Mouse (Mus musculus): Measurements from ENCODE around the gene Alg14.

The Alg14 gene

DNA sequence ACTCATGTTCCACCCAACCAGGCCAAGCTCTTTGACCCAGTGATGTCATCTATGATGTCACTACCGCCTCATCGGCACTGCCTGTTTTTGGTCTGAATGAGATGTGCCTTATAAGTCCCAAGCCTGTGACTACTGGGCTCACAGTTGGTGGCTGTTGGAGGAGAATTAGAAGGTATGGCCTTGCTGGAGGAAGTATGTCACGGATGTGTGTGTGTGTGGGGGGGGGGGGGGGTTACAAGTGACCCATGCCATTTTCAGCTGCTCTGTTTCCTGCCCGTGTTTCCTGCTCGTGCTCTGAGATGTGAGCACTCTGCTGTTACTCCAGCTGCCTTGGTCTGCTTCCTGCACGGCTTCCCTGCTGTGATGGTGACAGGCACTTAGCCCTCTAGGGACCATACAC, 77.9 kb downstream of the Alg14 start:
- DNase-seq (ENCODE audit: low spot score): no peak

DNA sequence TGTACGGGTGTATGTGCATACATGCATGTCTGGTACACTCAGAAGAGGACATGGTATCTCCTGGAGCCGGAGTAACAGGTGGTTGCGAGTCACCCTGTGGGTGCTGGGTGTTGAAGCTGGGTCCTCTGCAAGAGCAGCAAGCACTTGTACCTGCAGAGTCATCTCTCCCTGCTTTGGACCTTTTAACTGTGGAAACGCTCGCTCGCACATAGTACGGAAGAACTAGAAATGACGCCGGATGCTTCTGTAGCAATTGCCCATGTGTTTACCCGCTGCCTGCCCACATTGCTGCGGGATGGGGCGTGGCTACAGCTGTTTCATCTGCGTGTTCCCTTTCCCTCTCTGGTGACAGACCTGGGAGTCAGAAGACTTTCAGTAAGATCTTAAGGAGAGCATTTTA, 78.7 kb downstream of the Alg14 start:
- no peak for DNase-seq (ENCODE audit: low spot score)

- DNase-seq (ENCODE audit: low spot score): no peak
These were observed 79.4 kb downstream of the Alg14 start for GRCm38 (mm10) chr3:121370830-121371526.

GRCm38 (mm10) chr3:121371527-121372220, 80.1 kb downstream of the Alg14 start:
- DNase-seq (ENCODE audit: low spot score): no peak

DNA sequence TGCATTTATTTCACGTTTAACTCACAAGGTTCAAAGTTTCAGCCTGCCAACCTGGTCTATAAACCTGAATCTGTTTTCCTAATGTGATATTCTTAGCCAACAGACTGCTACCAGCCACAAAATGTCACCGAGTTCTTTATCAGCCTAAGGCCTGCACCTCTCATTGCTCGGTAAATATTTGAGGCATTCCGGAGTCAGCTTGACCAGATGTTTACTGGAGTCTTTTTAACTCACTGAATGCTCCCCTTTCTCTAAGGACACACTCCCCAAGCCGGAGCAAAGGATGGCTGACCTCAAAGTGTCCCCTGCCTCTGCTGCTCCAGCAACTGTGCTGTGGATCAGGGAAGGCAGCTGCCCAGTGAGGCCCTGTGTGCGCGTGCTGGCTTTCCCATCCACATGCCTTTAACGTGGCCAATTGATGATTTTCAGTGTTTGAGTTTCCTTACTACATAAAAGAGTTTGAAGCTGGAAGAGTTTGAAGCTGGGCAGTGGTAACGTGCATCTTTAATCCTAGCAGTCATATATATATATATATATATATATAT, 82.4 kb downstream of the Alg14 start:
- DNase-seq (ENCODE audit: low spot score): no peak

DNA sequence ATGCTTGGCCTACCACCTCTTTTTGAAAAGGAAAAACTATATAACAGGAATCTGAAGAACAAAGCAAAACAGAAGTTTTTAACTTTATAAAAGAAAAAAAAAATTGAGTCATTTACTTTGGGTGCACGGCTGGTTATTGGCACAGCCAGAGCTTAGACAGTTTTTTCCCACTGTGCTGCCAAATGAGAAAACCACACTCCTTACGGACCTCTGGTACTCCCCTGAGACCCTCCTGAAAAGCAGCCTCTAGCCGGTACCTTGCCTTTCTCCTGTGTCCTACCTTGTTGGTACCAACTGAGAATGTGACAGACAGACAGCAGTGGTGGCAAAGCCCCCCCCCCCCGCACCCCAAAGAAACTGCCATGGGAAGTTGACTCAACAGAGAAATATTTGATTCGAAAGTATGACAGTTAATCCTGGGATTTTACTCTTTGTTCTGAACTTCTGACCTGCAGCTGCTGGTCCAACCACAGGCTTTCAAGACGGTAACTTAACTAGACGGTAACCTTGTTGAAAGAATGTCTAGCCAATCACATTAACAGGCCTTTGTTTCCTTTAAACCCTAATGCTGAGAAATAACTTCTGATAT, 84.1 kb downstream of the Alg14 start:
- no peak for DNase-seq (ENCODE audit: low spot score)

DNA sequence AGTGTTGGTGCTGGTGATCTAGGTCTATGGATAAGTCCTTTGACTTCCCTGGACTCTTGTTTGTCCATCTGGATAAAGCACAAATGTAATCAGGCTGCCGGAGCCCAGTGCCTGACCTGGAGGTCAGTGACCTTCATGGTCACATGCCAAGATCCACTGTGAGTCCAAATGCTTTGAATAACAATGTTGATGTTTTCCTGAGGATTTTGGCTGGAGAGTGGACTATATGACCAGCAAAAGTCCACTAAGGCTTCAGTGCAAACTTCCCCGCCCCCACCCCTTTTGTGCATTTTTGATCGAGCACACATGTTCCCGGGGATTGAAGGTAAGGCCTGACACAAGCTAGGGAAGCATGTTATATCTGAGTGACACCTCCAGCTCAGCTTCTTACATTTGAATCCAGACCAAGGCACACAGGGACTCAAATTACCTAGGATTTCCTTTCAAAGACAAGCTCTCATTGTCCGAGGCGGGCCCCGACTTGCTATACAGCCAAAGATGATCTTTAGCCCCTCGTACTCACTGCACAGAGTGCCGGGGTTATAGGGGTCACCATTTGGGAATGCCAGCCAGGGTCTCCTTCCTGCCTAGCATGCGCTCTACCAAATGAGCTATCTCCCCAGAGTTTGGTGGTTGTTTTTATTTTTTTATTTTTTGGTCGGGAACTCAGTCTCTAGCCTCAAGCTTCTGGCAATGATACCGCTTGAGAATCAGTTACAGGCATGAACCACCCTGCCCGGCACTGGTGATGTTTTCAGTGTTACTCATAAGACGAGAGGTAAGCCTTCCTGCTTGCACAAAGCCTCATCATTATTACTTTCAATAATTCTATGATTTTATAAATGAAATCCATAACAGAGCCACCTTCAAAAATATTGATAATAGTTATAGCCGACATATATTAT, 87.4 kb downstream of the Alg14 start:
- DNase-seq (ENCODE audit: low spot score): no peak

DNA sequence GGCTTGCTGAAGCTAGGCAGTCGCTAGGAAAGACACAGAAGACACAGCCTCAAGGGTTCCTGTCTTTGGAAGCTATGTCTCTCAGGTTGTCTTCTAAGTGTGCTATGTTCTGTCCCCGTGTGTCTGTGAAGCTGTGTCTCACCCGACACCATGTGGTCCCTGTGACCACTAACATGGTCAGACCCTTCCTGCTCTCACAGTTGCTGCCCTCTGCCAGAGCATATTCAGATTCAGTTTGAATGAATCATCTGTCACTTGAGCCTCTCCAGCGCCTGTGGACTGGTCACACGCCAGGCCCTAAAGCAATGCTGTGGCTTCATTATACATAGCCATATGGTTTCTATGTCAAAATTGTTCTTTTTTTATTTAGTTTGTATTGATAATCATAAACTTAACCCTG, 88.1 kb downstream of the Alg14 start:
- DNase-seq (ENCODE audit: low spot score): no peak

- DNase-seq (ENCODE audit: low spot score): no peak
These were observed 96.0 kb downstream of the Alg14 start for GRCm38 (mm10) chr3:121387471-121388009.

DNA sequence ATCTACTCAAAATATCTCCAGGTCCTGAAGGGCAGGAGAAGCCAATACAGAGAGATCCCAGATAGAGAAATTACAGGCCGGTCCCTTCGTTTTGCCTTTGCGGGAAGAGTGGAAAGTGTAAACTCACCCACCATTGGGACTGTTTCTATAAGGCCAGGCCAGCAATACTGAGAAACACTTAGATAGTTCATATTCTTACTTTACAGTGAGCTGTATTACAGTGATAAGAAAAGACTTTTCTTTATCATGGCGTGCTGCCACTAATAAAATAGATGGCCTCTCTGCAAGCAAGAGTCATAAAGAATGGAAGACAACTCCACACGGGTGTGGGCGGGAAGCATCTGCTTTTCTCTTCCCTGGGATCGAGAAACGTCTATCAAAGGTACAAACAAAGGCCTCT, 97.8 kb downstream of the Alg14 start:
- DNase-seq (ENCODE audit: low spot score): no peak

- DNase-seq (ENCODE audit: low spot score): peak; percentile 62
These were observed 98.4 kb downstream of the Alg14 start for GRCm38 (mm10) chr3:121389860-121390530.

DNA sequence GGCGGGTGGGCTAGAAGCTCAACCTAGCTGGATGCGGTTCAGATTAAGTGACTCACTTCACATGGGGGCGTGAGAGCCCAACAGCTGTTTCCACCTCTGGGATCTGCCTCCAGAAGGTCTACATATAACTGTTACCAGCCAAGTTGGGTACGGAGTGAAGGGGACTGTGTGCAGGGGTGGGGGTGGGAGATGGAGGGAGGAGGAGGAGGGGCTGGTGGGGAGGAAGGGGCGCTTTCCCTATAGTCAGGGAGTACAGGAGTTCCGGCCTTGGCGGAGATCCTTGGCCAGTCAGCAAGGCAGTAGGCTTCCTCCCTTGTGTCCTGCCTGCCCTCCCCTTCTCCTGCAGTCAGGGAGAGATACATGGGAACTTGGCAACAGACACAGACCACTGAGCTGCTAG, 99.2 kb downstream of the Alg14 start:
- DNase-seq (ENCODE audit: low spot score): no peak

GRCm38 (mm10) chr3:121395588-121396295, 104.2 kb downstream of the Alg14 start:
- no peak for DNase-seq (ENCODE audit: low spot score)

DNA sequence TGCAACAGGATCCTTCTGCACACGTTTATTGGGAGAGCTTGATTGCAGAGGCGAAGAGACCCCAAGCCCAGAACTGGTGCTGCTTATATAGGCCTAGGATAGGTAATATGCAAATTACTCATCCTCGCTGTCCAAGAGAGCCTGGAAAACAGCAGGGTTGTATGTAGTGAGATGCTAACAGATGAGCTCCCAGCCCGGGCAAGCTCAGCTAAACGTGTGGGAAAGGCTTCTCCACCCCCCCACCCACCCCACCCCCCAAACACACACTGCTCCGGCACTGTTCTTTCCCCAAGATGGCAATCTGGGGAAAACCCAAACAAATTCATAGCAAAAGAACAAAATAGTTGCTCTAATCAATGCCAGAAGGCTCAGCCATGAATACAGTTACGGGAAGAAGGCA, 105.0 kb downstream of the Alg14 start:
- DNase-seq (ENCODE audit: low spot score): no peak

- DNase-seq (ENCODE audit: low spot score): no peak
These were observed 105.4 kb downstream of the Alg14 start for GRCm38 (mm10) chr3:121397007-121397406.

DNA sequence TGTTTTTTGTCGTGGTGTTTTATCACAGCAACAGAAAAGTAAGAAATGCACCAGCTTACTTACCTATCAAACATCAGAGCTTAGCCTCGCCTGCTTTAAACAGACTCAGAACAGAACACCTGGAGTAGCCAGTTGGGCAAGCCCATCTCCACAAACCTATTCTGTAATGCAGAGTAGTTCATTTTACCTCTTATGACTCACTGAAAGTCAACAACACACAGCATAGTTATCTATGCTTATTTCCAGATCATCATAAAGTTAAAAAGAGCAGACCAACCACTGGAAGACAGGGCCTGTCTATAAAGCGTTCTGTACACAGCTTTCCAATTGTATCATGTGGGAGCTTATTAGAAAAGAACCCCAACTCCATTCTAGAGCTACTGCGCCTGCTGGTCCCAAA, 109.8 kb downstream of the Alg14 start:
- DNase-seq (ENCODE audit: low spot score): no peak

- no peak for DNase-seq (ENCODE audit: low spot score)
These were observed 110.5 kb downstream of the Alg14 start for GRCm38 (mm10) chr3:121402096-121402495.

- no peak for DNase-seq (ENCODE audit: low spot score)
These were observed 111.9 kb downstream of the Alg14 start for GRCm38 (mm10) chr3:121403449-121403848.

GRCm38 (mm10) chr3:121405101-121405500, 113.5 kb downstream of the Alg14 start:
- DNase-seq (ENCODE audit: low spot score): no peak

DNA sequence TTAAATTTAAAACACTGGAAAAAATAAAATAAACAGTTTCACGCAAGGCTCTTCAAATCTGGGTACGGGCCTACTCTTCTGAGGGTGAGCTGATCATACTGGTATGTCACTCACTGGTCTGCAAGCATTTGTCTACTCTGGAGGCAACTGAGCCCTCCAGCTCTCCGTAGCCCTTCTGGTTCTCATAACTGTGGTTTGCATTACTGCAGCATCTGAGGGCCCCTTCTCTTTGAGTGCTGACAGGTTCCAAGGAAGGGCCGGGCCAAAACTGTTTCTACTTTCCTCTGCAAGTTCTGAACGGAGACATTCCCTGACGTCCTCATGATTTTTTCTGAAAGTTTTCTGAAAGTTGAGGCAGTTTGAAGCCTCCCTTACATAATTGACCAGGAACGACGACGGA, 115.8 kb downstream of the Alg14 start:
- no peak for DNase-seq (ENCODE audit: low spot score)

DNA sequence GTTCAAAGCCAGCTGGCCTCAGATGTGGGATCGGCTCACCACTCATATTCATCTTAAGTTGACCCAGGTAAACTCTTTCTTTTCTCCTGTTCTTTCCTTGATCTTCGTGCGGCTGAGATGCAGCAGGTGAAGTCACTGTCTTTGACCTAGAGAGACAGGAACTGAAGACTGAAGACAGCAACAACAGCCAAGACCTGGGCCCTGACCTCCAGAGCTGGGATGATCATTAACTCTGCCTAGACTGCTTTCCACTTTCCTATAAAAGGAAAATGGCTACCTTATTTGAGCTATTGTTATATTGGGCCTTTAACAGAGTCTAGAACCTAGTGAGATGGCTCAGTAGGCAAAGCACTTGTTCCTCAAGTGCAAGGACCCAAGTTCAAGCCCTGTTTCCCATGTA, 116.8 kb downstream of the Alg14 start:
- DNase-seq (ENCODE audit: low spot score): no peak
